Mouse (Mus musculus) kidney, adult 2 months (tissue): Measurements from ENCODE around the gene Gbgt1.

ENCODE experiments used
- CTCF ChIP-seq: fragments of 200-500 bp; conservative IDR thresholded peaks from 2 replicates; pipeline ENCODE4 v1.5.1; 2011; ENCODE audit warnings: low read depth, mild to moderate bottlenecking, control low read depth, low read length, moderate library complexity, mixed read lengths; ENCODE audit not compliant: insufficient read depth, insufficient read length
- POLR2A ChIP-seq: fragments of 200-500 bp; IDR thresholded peaks from one replicate; pipeline ENCODE4 v1.6.1; 2011; ENCODE audit warnings: low read depth, low read length, control low read depth

GRCm38 (mm10) chr2:28495801-28496595 lies 693 bp upstream of the Gbgt1 start:
- TF ChIP-seq POLR2A (no peak), CTCF (no peak)
